In genomic region chr12:12941661-12942363, GRCm38 (mm10) we compare ENCODE assay signal across 8 mouse cellular contexts. TPM values are rescaled to one million over a fixed set of nuclear protein-coding genes. Genes with fewer than 3 reads are reported as not detected.
DNase-seq lines count a peak whose midpoint lies in the region; ATAC-seq and TF ChIP-seq lines count a peak whose summit lies in the region.

Gene Mycn (minus strand): TSS chr12:12941914.

- WGBS in forebrain, embryonic 14.5 days, result under 1% methylated on average over 38 of the region's 38 CpGs

- intact Hi-C loops in heart, postnatal 10 days (cut with DNase I), result loop anchor here (1.0 to 10.0 kb wide), 7 partner anchors 177 to 619 kb away; no protein-coding TSS in a partner anchor

- H3K9me3 ChIP-seq in E14TG2a.4 (ENCODE audit: low read length), result no peaks in the 10 kb centered on the region
- H3K9me3 ChIP-seq in forebrain, embryonic 14.5 days (replicated peaks; ENCODE audit: control insufficient read depth, low read length), result no peaks in the 10 kb centered on the region

- ATAC-seq in forebrain, embryonic 14.5 days, result peak; percentile 74

- peak within 1 kb of the TSS; percentile 99 for H3K4me3 ChIP-seq in E14TG2a.4 (replicated peaks; ENCODE audit: low read length)
- peak within 1 kb of the TSS; percentile 90 for H3K4me3 ChIP-seq in forebrain, embryonic 14.5 days (ENCODE audit: low read depth, low read length)

- peaks cover 42% of the 10 kb centered on the region for H3K4me1 ChIP-seq in E14TG2a.4 (replicated peaks; ENCODE audit: low read depth, low read length)
- H3K4me1 ChIP-seq in forebrain, embryonic 14.5 days (ENCODE audit: control insufficient read depth, insufficient read depth, low read length), result peaks cover 6% of the 10 kb centered on the region; the same call in 1 of the 2 replicates

- peak within 1 kb of the TSS; percentile 98 for H3K9ac ChIP-seq in forebrain, embryonic 14.5 days (ENCODE audit: low read length)

- H3K4me2 ChIP-seq in forebrain, embryonic 14.5 days (ENCODE audit: low read length), result peak within 1 kb of the TSS; percentile 90

- H3K27ac ChIP-seq in forebrain, embryonic 14.5 days (ENCODE audit: low read depth, low read length), result peak within 1 kb of the TSS; percentile 99

- peaks cover 39% of the 10 kb centered on the region for H3K36me3 ChIP-seq in E14TG2a.4 (ENCODE audit: insufficient read depth, low read length)
- H3K36me3 ChIP-seq in forebrain, embryonic 14.5 days (ENCODE audit: control insufficient read depth, insufficient read depth, low read length), result peaks cover 21% of the 10 kb centered on the region

- H3K27me3 ChIP-seq in E14TG2a.4 (ENCODE audit: insufficient read depth, low read length), result peaks cover 5% of the 10 kb centered on the region
- no peaks in the 10 kb centered on the region for H3K27me3 ChIP-seq in forebrain, embryonic 14.5 days (replicated peaks; ENCODE audit: control insufficient read depth, insufficient read depth, low read length)

- DNase-seq in brain, embryonic 14.5 days (ENCODE audit: low read depth), result peak; percentile 99
- DNase-seq in forebrain, embryonic 14.5 days (ENCODE audit: low spot score), result peak; percentile 99
- peak; percentile 82 to 83 for DNase-seq in heart, postnatal 10 days
- peak; percentile 87 to 92 for DNase-seq in kidney, postnatal 4 days
- DNase-seq in lung, adult 18-20 months, result peak; percentile 48 to 68
- DNase-seq in ovary, postnatal 10 days (ENCODE audit: low spot score), result peak; percentile 42
- DNase-seq in thymus, postnatal 4 days, result peak; percentile 74

- TF ChIP-seq CTCF in E14TG2a.4 (conservative IDR thresholded peaks at IDR 0.05; ENCODE audit: low read length), result no peak
- TF ChIP-seq CTCF in brain, embryonic 14.5 days (IDR thresholded peaks at IDR 0.05; ENCODE audit: borderline replicate concordance, extremely low read depth, insufficient read depth, insufficient read length), result no peak

- TF ChIP-seq POLR2A in brain, embryonic 14.5 days (IDR thresholded peaks at IDR 0.05; ENCODE audit: borderline replicate concordance, extremely low read depth, insufficient read depth, insufficient read length, poor library complexity, severe bottlenecking), result peak; percentile 79

RNA-seq across cellular contexts. Expression of gene Mycn, which starts in this region (rescaled TPM):
- polyA plus RNA-seq in brain, embryonic 14.5 days (2012; rRNA removed), result 57.0 and 85.2 TPM in 2 replicates
- polyA plus RNA-seq in forebrain, embryonic 14.5 days (2014; fragmentation: Nextera tagmentation; extraction: Ambion mirVana), result 103 and 132 TPM in 2 replicates
- total RNA-seq in heart, postnatal 10 days (2021), result 10 to 100 TPM; 11.7 to 14.5 TPM

Comparison
In these comparisons a context has a peak if more than half of its experiments do, and no peak if none do; other contexts are left out.
1. Peak in every context shown above with its lines: DNase-seq, ATAC-seq, H3K4me3 ChIP-seq and H3K27ac ChIP-seq.
2. DNase-seq: peak in every context shown above with its lines; median percentile 99 in brain, embryonic 14.5 days; 99 in forebrain, embryonic 14.5 days; 90 in kidney, postnatal 4 days; 82 in heart, postnatal 10 days; 74 in thymus, postnatal 4 days; 58 in lung, adult 18-20 months; 42 in ovary, postnatal 10 days.